Mouse (Mus musculus) C2C12 (cell line): ENCODE results near the gene Cdc7.

ENCODE experiments used
- CEBPB ChIP-seq: IDR thresholded peaks from one replicate; pipeline ENCODE4 v1.6.1; 2011; ENCODE audit warnings: low read depth, mild to moderate bottlenecking, control low read depth, moderate library complexity
- CTCF ChIP-seq: IDR thresholded peaks from one replicate; pipeline ENCODE4 v1.5.1; 2011; ENCODE audit not compliant: control insufficient read depth, insufficient read depth, insufficient read length
- FOSL1 ChIP-seq: IDR thresholded peaks from one replicate; pipeline ENCODE4 v1.8.0; 2011; ENCODE audit warnings: mild to moderate bottlenecking, low read length; ENCODE audit not compliant: poor library complexity, insufficient read depth, severe bottlenecking
- MAX ChIP-seq: IDR thresholded peaks from one replicate; pipeline ENCODE4 v1.6.1; 2011; ENCODE audit warnings: mild to moderate bottlenecking, control low read depth
- MYOG ChIP-seq: IDR thresholded peaks from one replicate; pipeline ENCODE4 v1.6.1; 2011; ENCODE audit not compliant: control insufficient read depth, insufficient read length; ENCODE audit errors: extremely low read depth
- USF1 ChIP-seq: IDR thresholded peaks from one replicate; pipeline ENCODE4 v1.6.1; 2011; ENCODE audit warnings: low read depth, mild to moderate bottlenecking, control low read depth, moderate library complexity

GRCm38 (mm10) chr5:107002091-107002416, 37.9 kb downstream of the Cdc7 start:
- no peak for TF ChIP-seq CTCF
- TF ChIP-seq MAX: no peak
- no peak for TF ChIP-seq USF1
- no peak for TF ChIP-seq CEBPB
- TF ChIP-seq FOSL1: no peak
- no peak for TF ChIP-seq MYOG
